Mouse (Mus musculus) left cerebral cortex, adult 6 months (tissue): ENCODE results near the gene Wdfy1. TPM values are rescaled to one million over a fixed set of nuclear protein-coding genes. Genes with fewer than 3 reads are reported as not detected.

Experiments used
- long read RNA-seq, 2 experiments: library from polyadenylated mRNA; unstranded; transcript quantifications; one replicate each; pipeline ENCODE4 v2.0.0; 2019 to 2020
- polyA plus RNA-seq: library from polyadenylated mRNA; unstranded; fragments of <200 nt; fragmentation: Nextera tagmentation; gene quantifications from 2 replicates; pipeline ENCODE4 v1.2.3, GENCODE M21; 2021

The Wdfy1 gene
- polyA plus RNA-seq = 6.6 and 38.0 TPM in 2 replicates
- long read RNA-seq, experiment 1, full-length matches to known transcripts = 8 of 46 reads
- long read RNA-seq, experiment 1, partial matches to known transcripts = 0 of 46 reads
- long read RNA-seq, experiment 1, other reads (novel, unspliced or antisense) = 38 of 46 reads
- long read RNA-seq, experiment 2, full-length matches to known transcripts = 28 of 44 reads
- long read RNA-seq, experiment 2, partial matches to known transcripts = 6 of 44 reads
- long read RNA-seq, experiment 2, other reads (novel, unspliced or antisense) = 10 of 44 reads

DNA sequence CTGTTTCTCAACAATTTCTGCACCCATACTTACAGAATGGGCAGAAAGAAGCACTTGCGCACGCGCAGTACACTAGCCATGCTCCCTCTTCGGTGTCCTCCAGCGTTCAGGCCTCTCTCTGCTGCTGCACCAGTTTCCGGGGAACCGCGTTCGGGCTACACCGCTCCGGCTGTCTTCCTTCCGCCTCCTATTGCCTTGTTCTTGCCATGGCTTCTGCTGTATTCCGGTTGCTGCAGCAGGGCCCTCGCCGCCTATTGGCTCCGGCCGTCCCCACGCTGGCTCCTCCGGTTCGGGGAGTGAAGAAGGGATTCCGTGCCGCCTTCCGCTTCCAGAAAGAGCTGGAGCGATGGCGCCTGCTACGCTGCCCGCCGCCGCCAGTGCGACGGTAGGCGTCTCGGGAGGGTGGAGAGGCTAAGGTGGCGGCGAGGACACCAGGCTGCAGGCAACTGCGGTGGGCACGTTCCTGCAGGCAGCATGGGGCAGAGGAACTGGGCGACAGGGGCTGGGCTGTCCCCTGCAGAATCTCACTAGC lies at the start of gene Wdfy1, which contains the start of gene Mrpl44:
TSS of gene Wdfy1 (minus strand) at position 217 of the 532 bp plus-strand sequence.
TSS of gene Mrpl44 (plus strand) at position 92 of the 532 bp plus-strand sequence.

DNA sequence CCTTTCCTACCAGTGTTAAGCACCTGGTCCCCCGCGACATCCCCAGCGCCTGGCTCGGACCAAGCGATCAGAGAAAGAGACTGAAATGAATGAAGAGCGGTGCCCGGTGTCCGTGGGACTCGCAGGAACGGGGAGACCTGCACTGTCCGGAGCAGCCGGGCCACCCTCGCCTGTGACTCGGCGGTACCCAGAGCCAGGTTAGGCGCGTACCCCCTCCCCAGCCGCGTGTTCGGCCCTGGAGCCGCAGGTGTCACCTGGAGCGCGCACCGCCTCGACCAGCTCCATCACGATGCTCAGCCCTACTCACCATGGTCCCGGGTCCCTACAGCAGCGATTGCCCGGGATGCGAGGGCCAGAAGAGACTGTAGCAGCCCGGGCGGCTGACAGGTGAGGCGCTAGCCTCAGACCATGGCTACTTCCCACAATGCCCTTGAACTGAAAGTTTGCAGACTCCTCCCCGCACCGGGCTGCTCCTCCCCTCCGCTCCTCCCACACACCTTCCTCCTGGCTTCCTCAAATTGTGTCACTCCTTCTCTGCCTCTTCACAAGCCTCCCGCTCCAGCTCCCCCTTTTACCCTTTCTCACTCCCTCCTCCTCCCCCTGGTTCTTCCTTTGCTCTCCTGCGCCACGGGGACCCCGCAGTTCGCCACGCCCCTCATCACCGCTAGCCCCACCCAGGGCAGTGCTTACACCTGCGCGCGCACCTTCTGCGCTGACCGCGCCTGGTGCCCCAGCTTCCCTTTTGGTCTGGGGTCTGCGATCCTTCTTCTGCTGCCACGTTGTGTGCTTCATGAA lies 104.2 kb downstream of the Wdfy1 start, which contains the start of gene Ap1s3:
TSS of gene Ap1s3 (minus strand) at position 430 of the 795 bp plus-strand sequence.

Other genes with a start within 250 kb of the Wdfy1 start
- gene Ap1s3, start 104.2 kb downstream of the Wdfy1 start, polyA plus RNA-seq = 0.44 and 1.8 TPM in 2 replicates
- 50.2 and 52.8 TPM in 2 replicates for gene Mrpl44, start 125 bp downstream of the Wdfy1 start, polyA plus RNA-seq
- gene Serpine2, start 85.0 kb upstream of the Wdfy1 start, polyA plus RNA-seq = 321 and 331 TPM in 2 replicates